Mouse (Mus musculus): ENCODE data around the gene Fbxo8.

The Fbxo8 gene

DNA sequence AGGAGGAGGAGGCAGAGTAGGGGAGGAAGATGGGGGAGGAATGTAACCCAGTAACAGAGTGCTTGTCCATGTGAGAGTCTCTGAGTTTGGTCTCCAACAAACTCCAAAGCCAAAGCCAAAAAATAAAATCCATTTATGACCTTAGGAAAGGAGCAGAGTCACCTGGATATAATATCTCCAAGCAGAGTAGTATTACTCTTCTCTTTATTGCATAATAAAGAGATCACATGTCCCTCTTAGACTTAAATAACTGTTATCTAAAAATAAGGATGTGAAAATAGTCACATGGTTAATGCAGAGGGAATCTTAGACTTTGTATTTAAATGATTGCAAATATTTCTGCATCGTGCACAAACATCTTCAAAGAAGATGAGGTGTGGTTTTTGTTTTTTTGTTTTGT is 63.3 kb downstream of the Fbxo8 start:
- no peak for DNase-seq

DNA sequence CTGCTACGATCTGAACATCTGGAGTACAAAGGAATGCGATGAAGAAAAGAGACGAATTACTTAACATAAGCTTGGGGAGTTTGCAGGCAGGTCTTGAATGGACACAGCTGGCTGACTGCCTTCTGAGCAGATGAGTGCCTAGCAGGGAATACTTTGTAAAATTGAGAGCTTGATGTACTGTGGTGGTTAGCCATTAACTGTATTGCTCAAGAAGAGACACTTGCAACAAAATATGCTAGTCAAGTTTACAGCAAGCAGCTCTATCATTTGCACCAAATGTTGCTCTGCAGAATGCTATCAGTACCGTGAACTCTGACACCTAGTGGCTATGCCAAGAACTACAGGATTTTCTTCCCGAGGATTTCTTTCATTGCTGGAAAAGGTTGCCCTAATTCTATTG is 64.1 kb downstream of the Fbxo8 start:
- DNase-seq: peak; percentile 66

DNA sequence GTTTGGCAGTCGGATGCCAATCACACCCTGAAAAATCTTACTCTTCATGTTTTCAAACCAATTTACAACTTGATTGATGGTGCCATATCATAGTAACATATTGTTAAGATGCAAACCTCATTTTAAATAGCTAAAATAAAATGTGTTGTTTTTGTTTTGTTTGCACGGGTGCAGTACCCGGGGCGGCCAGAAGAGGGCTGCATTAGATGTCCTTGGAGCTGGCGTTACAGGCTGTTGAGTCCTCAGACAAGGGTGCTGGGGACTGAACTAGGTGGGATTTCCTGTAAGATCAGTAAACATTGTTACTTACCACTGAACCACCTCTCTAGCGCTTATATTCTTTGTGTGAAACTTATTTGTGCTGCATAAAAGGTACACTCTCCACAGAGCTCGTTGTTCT is 65.4 kb downstream of the Fbxo8 start:
- DNase-seq: peak; percentile 54

DNA sequence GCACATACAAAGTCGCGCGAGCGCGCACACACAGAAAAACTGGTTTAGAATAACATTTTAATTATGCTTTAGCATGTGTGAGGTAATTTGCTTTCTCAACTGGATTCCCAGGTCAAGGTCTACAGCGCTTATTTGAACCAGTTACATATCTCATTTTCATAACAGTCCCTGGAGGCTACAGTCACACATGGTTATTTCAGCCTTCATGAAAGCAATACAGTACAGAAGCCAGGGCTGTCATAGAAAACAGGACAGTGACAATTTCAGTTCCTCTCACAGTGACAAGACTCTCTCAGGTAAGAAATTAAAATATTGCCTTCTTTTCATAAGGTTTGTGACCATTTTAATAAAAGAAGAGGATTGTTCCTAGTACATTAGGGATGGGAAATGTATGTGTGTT is 66.4 kb downstream of the Fbxo8 start:
- DNase-seq: no peak

DNA sequence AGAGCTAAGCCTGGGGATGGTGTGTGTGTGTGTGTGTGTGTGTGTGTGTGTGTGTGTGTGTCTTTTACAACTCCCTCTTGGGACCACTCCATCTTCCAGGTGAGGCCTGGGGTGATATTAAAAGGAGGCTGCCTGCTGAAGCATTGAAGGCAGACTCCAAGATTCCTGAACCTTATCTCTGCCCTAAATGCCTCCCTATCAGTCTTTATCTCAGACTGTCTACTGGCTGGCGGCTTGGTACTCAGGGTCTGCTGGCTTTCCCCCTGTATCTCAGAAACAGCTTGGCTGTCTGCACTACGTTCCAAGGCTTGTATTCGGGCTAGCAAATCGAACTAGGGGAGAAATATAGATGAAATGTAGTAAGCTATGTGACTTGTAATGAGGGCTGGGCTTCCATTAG is 68.2 kb downstream of the Fbxo8 start:
- no peak for DNase-seq

DNA sequence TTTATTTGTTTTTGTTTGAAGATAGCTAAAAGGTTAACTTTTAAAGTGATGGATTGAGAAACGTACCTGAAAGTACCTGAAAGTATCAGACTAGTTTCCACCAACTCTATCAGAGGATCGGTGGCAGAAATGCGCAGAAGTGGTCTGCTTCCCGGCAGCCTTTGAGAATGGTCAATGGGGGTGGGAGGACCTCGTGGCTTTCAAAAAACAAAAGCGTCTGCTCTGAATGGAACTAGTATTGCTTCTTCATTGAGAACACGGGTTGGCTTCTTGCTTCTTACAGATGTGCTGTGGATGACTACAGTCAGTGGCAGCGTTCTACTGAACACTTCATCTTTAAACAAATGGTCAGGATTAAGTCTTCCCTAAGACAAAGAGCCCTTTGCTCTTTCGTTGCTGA is 68.7 kb downstream of the Fbxo8 start:
- no peak for DNase-seq

DNA sequence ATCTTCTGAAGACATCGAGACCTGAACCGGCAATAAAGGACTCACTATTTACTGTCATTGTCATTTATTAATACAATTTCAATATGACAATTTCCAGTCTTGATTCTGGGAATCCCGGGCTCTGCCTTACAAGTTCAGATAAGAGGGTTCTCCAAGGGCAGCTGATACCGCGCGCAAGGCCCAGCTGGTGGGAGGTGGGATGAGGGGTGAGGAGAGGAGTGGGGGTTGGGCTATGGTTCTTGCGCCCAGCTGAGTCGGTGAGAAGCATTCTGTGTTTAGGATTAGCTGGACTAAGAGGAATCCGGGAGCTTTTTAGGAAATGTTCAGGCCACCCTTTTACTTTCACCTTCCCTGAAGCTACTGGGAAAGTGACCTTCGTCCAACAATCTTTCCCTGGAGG is 69.8 kb downstream of the Fbxo8 start:
- no peak for DNase-seq

DNA sequence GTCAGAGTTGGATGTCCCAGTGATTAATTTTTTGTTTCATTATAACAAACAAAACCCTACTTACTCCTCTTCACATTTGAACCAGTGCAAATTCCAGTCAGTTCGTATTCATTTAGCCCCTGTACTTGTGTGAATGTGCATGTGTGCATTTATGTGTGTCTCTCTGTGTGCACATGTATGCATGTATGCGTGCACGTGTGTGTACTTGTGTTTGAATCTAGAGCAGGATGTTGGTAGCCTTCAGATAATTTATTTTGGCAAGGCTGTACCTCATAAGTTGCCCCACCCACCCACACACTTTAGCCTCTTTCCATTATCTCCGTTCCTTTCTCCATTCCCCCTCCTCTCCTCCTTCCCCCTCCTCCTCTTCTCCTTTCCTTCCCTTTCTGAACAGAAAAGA is 70.2 kb downstream of the Fbxo8 start:
- DNase-seq: no peak

DNA sequence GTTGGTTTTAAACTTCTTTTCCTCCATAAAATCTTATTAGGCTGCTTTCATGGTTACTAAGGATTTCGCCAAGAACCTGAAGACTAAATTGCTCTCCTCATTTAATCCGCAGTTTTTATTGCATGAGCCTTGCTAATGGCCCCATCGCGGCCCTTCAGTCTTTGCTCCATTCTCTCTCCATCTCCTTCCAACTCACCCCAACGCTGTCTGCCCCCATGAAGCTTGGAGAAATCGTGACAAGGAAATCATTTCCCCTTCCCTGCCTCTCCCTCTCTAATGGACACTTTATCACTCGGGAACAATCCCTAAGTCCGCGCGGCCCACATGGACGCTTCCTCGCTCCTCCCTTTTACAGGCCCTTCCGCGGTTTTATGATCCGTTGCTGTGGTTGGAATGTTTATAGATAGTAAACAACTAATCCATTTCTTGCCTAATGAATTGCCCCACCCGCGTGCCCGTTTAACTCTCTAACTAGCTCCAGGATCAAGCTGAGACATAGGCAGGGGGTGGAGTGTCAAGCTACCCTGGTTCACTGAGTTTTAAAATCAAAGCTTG is 71.7 kb downstream of the Fbxo8 start:
- no peak for DNase-seq

DNA sequence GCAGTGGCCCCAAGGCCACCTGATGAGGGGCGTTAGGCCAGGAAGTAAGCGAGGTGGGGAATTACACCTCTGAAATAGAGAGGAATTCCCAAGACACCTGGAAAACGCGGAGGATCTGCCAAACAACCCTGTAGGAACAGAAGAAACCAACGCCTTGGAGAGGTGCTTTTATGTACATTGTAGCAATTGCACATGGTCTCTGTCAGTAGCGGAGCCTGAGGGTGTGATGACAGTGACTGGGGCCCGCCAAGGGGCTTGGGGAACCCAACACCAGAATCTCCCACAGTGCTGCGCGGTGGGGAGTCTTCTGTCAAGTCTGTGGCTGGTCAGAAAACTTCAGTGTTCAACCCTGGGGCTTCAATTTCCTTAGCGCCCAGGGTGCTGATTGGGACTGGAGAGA is 72.5 kb downstream of the Fbxo8 start:
- no peak for DNase-seq

DNA sequence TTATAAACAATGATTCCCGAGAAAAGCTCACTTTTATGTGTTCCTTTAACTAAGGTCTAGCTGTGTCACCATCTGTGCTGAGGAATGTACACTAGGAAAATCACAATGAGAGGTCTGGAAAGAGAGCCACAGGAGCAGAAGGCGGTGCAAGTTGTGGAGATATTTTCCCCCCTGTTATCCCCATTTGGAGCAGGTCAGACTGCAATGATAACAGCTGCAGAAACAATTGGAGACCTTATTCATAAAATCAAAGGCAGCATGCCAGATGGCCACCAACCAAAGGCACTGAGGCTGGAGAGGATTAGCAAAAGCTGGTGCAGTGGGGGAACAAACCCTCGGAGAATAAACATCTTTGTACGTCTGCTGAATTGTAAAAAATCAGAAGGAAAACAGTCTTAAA is 78.3 kb downstream of the Fbxo8 start:
- DNase-seq: no peak

DNA sequence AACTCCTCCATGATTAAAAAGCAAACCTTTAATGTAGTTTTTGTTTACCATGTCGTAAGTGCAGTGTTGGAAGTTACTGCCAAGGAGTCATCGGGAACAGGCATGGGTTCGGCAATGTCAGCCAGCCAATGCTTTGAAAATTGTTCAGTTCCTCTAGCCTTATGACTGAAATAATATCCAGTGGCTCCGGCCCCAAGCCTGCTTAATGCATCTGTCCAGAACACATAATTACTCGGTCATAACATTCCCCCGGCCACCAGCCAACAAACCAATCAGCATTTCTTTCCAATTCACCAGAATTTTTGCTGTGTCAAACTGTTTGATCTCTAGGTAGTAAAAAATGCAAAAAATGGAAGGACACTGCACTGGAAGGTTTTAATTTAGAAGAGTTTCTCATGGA is 88.4 kb downstream of the Fbxo8 start:
- DNase-seq: no peak
